Mouse (Mus musculus) spleen, adult 2 months (tissue): ENCODE results near the gene Trdn. TPM values are rescaled to one million over a fixed set of nuclear protein-coding genes. Genes with fewer than 3 reads are reported as not detected.

Experiments used
- DNase-seq, 2 experiments: peaks; one replicate each; pipeline versions ENCODE4 v3.0.0 to v3.0.0-alpha.2; 2012 to 2021; ENCODE audit warnings: low spot score in 2 of 2, low read depth in 1 of 2
- H3K27ac ChIP-seq: fragments of 200-500 bp; 2 replicates; pipeline ENCODE4 v1.5.1; 2012; ENCODE audit warnings: low read length, inconsistent platforms; ENCODE audit not compliant: insufficient read depth
- H3K27me3 ChIP-seq: fragments of 200-500 bp; 2 replicates; pipeline ENCODE4 v1.6.1; 2012; ENCODE audit warnings: mild to moderate bottlenecking, moderate library complexity, low read length, inconsistent platforms; ENCODE audit not compliant: control insufficient read depth, insufficient read depth
- H3K36me3 ChIP-seq: fragments of 200-500 bp; 2 replicates; pipeline ENCODE4 v1.6.1; 2012; ENCODE audit warnings: mild to moderate bottlenecking, low read length, inconsistent platforms; ENCODE audit not compliant: control insufficient read depth, insufficient read depth
- H3K4me1 ChIP-seq: fragments of 200-500 bp; 2 replicates; pipeline ENCODE4 v1.6.1; 2011; ENCODE audit warnings: inconsistent platforms; ENCODE audit not compliant: control insufficient read depth, insufficient read depth, insufficient read length
- H3K4me3 ChIP-seq: fragments of 200-500 bp; 2 replicates; pipeline ENCODE4 v1.5.1; 2011; ENCODE audit warnings: mild to moderate bottlenecking, inconsistent platforms; ENCODE audit not compliant: insufficient read depth, insufficient read length; ENCODE audit errors: extremely low read depth
- CTCF ChIP-seq: fragments of 200-500 bp; IDR thresholded peaks from 2 replicates; pipeline ENCODE4 v1.5.1; 2011; ENCODE audit warnings: mild to moderate bottlenecking, inconsistent platforms; ENCODE audit not compliant: insufficient read depth, insufficient read length, insufficient replicate concordance; ENCODE audit errors: extremely low read depth
- POLR2A ChIP-seq: fragments of 200-500 bp; IDR thresholded peaks from 2 replicates; pipeline ENCODE4 v1.6.1; 2011; ENCODE audit warnings: low read depth, low read length, inconsistent platforms
- WGBS: fragments of 180-500 bp; shearing (Covaris S2); methylation state at CpG from one replicate; pipeline ENCODE4 v1.1.7; 2018; 5-methylcytosine and 5-hydroxymethylcytosine counted together
- polyA plus RNA-seq: library from polyadenylated mRNA; depleted of rRNA; stranded (reverse); fragments of >200 nt; gene quantifications from 2 replicates; pipeline ENCODE4 v1.2.3, GENCODE M21; 2012

The Trdn gene
- polyA plus RNA-seq, 1 experiment, result 0.11 TPM

- Histone ChIP-seq H3K36me3 (no peaks in the 10 kb centered on the region), H3K4me1 (no peaks in the 10 kb centered on the region), H3K27ac (no peak overlapping the region), H3K27me3 (no peaks in the 10 kb centered on the region), H3K4me3 (no peak overlapping the region)
- no peak for DNase-seq
- WGBS, result 75% methylated on average over 5 of the region's 5 CpGs
- TF ChIP-seq POLR2A, result no peak
- no peak for TF ChIP-seq CTCF
These were observed 3.3 kb downstream of the Trdn start for GRCm38 (mm10) chr10:33083627-33084158.

- Histone ChIP-seq H3K27ac (no peak overlapping the region), H3K4me1 (no peaks in the 10 kb centered on the region), H3K36me3 (no peaks in the 10 kb centered on the region), H3K27me3 (no peaks in the 10 kb centered on the region), H3K4me3 (no peak overlapping the region)
- TF ChIP-seq POLR2A (no peak), CTCF (no peak)
- no peak for DNase-seq
These were observed 8.0 kb downstream of the Trdn start for GRCm38 (mm10) chr10:33088403-33088802.

GRCm38 (mm10) chr10:33092400-33092799 lies 12.0 kb downstream of the Trdn start:
- Histone ChIP-seq H3K4me3 (no peak overlapping the region), H3K36me3 (no peaks in the 10 kb centered on the region), H3K27ac (no peak overlapping the region), H3K27me3 (no peaks in the 10 kb centered on the region), H3K4me1 (no peaks in the 10 kb centered on the region)
- WGBS, result 60% methylated on average over 1 of the region's 1 CpGs
- no peak for DNase-seq
- no peak for TF ChIP-seq CTCF
- TF ChIP-seq POLR2A, result no peak

DNA sequence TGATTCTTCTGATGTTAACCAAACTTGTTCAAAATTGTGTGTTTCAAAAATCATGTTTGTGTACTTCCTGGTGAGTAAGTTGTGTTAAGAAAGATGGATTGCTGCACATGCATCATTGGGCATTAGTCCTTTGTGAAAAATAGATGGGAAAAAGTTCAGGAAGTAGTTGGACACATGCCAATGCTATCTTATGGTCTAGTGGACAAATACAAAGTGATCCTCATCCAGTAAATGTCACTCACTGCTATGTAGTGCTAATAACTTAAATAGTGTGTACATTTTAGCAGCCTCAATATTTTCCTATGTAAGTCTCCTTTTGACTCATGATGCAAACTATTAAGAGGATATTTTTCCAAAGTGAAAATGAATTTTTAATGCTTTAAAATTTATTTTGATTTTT lies 27.6 kb downstream of the Trdn start:
- Histone ChIP-seq H3K27ac (no peak overlapping the region), H3K36me3 (no peaks in the 10 kb centered on the region), H3K4me3 (no peak overlapping the region), H3K27me3 (no peaks in the 10 kb centered on the region), H3K4me1 (no peaks in the 10 kb centered on the region)
- no peak for DNase-seq
- TF ChIP-seq POLR2A (no peak), CTCF (no peak)

DNA sequence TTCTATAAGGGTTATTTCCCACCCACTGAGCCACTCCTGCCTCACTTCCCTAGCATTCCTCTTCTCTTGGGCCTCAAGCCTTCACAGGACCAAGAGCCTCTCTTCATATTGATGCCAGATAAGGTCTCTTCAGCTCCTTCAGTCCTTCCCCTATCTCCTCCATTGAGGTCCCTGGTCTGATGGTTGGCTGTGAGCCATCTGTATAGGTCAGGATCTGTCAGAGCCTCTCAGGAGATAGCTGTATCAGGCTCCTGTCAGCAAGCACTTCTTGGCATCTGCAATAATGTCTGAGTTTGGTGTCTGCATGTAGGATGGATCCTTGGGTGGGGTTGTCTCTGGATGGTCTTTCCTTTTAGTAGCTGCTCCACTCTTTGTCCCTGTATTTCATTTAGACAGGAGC lies 42.7 kb downstream of the Trdn start:
- H3K27ac ChIP-seq, result no peak overlapping the region
- H3K4me3 ChIP-seq, result no peak overlapping the region
- no peaks in the 10 kb centered on the region for H3K27me3 ChIP-seq
- no peaks in the 10 kb centered on the region for H3K4me1 ChIP-seq
- TF ChIP-seq CTCF (no peak), POLR2A (no peak)
- no peak for DNase-seq
- H3K36me3 ChIP-seq, result no peaks in the 10 kb centered on the region

- DNase-seq, result no peak
- no peak overlapping the region for H3K27ac ChIP-seq
- no peaks in the 10 kb centered on the region for H3K36me3 ChIP-seq
- TF ChIP-seq POLR2A (no peak), CTCF (no peak)
- H3K4me1 ChIP-seq, result no peaks in the 10 kb centered on the region
- WGBS, result 70% methylated on average over 1 of the region's 1 CpGs
- H3K27me3 ChIP-seq, result no peaks in the 10 kb centered on the region
- no peak overlapping the region for H3K4me3 ChIP-seq
These were observed 64.6 kb downstream of the Trdn start for GRCm38 (mm10) chr10:33144911-33145310.

GRCm38 (mm10) chr10:33179731-33180631 lies 99.6 kb downstream of the Trdn start:
- Histone ChIP-seq H3K27ac (no peak overlapping the region), H3K36me3 (no peaks in the 10 kb centered on the region), H3K4me3 (no peak overlapping the region), H3K4me1 (no peaks in the 10 kb centered on the region), H3K27me3 (no peaks in the 10 kb centered on the region)
- no peak for TF ChIP-seq POLR2A
- TF ChIP-seq CTCF, result no peak
- WGBS, result 48% methylated on average over 2 of the region's 2 CpGs
- DNase-seq, result no peak
